Mouse (Mus musculus) gastrocnemius, postnatal 4 days (tissue): Measurements from ENCODE around the gene Cdc42ep4. TPM values are rescaled to one million over a fixed set of nuclear protein-coding genes. Genes with fewer than 3 reads are reported as not detected.

Experiments used
- DNase-seq, 2 experiments: peaks; one replicate each; pipeline ENCODE4 v3.0.0; 2021 to 2022; ENCODE audit warnings: low spot score in 2 of 2, mixed read lengths in 2 of 2
- long read RNA-seq, 2 experiments: library from polyadenylated mRNA; stranded (forward); transcript quantifications; one replicate each; pipeline ENCODE4 v2.0.0; 2021
- total RNA-seq, 2 experiments: library from RNA; stranded (reverse); gene quantifications; 2 replicates each; pipeline ENCODE4 v1.2.3; 2021

The Cdc42ep4 gene
- total RNA-seq, result 10 to 100 TPM; 26.3 to 27.5 TPM
- long read RNA-seq, experiment 1, transcript Cdc42ep4-202 (2 exons, 3,405 nt), result minor isoform, 5 of 36 reads
- long read RNA-seq, experiment 1, transcript Cdc42ep4-201 (2 exons, 3,008 nt), result major isoform, 25 of 36 reads
- long read RNA-seq, experiment 1, partial matches to known transcripts, result 0 of 36 reads
- long read RNA-seq, experiment 1, other reads (novel, unspliced or antisense), result 5 of 36 reads
- long read RNA-seq, experiment 2, transcript Cdc42ep4-201 (2 exons, 3,008 nt), result major isoform, 17 of 38 reads
- long read RNA-seq, experiment 2, transcript Cdc42ep4-202 (2 exons, 3,405 nt), result minor isoform, 10 of 38 reads
- long read RNA-seq, experiment 2, partial matches to known transcripts, result 10 of 38 reads
- long read RNA-seq, experiment 2, other reads (novel, unspliced or antisense), result 1 of 38 reads

DNA sequence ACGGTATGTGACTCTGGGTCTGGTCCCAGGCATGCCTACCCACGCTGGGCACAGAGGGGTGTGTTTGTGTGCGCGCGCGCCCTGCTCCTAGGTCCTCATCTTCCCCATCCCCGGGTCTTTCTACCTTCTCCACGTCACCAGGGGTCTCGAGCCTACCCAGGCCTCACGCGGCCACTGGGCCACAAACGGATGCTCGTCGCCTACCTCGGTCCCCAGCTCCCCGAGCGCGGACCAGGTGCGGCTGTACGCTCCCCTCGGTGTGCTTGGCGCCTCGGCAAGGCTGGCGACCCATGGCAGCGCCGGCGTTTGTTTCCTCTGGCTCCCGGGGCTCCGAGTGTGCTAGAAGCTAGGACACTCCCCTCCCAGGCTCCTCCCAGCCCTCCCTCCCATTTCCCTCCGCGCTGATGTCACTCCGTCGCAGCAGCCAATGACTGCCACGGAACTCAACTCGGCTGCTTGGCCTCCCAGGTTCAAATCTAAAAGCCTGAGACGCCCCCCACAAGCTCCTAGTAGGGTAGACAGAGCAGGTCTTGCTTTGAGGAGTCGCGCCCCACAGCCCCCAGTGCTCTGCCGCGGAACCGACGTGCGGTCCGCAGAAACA is at the start of gene Cdc42ep4:
Gene Cdc42ep4, minus strand, starts transcription at position 398 of the 601 bp plus-strand sequence.
- peak; percentile 62 to 86 for DNase-seq

DNA sequence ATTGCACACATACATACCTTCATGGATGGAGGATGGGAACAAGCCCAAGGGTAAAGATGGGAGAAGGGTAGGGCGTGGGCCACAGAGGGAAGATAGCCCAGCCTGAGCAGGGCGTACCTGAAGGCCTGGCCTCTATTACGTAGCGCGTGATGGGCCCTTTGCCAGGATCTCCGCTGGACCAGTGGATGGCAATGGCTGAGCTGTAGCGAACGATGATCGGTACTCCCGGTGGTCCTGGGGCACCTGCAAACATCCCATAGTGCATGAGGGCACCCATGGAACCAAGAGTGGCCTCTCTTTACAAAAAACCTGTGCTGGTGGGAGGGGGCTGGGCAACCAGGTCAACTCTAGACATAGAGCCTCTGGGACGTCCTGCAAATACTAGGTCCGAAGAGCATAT is 48.3 kb upstream of the Cdc42ep4 start:
- DNase-seq, result no peak

- DNase-seq, result no peak
Measured at GRCm38 (mm10) chr11:113799041-113799447, 47.4 kb upstream of the Cdc42ep4 start.

GRCm38 (mm10) chr11:113798011-113798410 is 46.3 kb upstream of the Cdc42ep4 start:
- no peak for DNase-seq

DNA sequence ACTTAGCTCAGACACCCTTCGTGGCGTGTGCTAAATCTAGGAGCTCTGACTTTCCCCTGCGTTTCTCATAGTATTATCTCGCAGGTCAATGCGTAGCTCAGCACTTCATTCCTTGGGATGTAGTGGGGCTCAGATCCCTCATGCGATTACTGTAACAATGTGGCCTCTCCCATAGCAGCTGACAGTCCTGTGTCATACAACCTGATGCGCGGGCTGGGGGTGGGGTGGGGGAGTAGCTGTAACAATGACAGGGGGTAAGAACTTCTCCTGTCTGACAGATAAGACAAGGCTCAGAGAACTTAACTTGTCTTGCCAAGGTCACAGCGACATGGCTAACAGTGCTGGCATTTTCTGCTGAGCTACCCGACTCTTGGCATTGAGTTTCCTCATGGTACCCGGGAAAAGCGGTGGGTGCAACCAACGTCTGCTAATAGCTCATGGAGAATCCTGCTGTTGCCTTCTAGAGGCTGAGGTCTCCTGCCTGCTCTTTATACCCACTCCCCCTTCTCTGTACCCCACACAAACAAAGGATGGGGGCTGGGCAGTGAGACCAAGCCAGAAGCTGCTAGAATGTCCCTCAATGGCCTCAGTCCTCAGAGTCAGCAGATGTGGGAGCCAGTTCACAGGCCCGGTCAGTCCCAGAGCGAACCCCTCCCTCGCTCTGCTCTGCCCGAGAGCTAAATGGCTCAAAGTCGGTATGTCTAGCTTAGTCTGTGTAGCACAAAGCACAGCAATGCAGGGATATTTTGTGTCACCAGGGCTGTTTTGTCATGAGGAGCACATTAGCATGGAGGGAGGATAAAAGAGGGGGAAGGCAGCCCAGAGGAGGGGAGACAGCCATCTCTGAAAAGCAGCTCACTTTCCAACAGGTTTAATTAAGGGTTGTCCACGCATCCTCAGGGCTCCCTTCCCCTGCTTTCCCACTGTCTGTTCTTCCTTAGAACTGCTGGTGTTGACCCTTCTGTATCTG is 45.6 kb upstream of the Cdc42ep4 start:
- DNase-seq, result no peak

DNA sequence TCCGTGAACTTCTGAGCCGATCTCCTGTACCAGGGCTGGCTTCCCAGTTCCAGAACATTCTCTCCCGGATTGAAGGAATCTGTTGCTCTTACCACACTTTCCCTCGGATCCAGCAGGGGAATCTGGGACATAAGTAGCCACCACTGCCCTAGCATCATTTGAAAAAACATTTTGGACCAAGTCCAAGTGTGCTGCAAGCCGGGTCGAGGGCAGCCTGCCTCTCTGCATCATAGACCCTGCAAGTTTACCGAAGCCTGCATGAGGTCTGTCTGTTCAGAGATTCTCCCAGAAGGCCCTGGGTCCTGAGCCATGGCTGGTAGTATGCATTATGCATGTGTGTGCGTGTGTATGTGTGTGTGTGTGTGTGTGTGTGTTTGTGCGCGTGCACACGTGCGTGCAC is 44.2 kb upstream of the Cdc42ep4 start:
- peak in 1 of 2 experiments; percentile 6 for DNase-seq

DNA sequence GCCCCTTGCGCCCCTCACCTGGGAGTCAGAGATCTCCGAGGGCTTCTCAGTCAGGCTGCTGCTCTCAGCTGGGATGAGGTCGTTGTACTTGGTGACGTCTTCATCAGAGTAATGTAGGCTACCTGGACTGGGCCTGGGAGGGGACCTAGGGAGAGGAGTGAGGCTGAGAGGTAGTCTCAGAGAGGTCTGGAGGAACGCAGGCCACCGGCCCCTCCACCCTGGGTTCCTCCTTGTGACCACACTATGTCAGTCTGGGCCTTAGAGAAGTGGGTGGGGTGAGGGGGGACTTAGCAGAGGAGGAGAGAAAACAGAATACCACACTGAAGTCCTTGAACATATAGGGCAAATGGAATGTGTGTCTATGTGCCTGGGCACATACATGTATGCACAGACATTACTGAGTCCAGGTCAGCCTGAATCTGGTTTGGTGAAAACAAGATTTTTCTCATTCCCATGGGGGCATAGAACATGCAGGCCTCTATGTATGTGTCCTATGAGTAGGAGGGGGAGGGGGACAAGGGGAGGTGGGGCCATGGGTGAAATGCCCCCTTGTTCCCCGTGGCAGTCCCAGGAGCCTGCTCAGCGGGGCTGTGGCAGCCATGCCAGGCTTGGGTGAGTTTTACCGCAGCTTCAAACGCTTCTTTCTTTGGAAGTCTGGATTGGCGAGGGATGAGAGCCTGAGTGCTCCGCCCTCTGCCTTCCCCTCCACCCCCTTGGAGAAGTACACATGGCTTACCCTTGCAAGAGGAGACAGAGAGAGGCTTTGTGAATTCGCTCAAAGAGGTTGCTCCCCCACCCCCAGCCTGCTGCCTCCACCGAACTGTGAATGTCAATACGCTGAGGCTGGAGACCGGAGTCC is 39.9 kb upstream of the Cdc42ep4 start:
- DNase-seq, result peak in 1 of 2 experiments; percentile 5

DNA sequence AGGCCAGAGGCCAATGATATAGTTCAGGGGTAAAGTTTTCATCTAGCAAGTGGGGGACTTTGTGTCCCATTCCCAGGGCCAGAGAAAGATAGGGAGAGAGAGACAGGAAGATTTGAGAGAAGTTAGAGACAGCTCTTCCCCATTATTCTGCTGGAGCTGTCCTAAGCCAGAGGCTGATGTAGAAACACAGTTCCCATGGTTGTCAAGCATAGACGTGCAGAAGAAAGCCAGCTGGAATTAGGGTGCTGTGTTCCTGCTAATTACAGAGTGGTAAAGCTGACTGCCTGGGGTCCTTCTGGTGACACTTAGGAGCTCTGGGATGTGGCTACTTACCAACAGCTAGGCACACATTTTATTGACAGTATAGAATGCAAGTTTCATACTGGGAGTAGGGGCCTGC is 37.4 kb upstream of the Cdc42ep4 start:
- no peak for DNase-seq

DNA sequence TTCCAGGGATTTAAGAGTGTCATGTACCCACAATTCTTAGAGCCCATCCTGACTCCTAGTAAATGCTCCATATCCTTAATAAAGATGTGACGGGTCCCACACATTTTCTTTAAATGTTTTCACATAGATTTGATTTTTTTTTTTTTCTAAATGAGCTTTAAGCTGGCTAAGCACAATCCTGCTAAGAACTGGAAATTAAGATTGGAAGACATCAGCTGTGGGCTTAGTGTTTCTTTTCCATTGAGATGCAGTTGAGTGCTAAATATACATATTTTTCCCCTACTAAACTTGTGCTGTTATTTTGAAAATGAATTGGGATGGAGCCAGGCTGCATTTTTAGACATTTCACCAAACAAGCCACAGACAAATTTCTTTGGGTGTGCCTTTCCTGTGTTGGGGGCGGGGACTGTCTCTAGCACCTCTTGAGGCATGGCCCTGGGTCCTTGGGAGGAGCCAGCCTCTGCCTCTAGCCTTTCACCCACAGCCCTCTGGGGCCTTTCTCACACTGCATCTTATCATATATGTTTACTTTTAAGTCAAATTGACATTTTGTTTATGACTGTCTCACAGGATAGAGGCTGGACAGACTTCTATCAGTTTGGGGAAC is 36.6 kb upstream of the Cdc42ep4 start:
- DNase-seq, result no peak

DNA sequence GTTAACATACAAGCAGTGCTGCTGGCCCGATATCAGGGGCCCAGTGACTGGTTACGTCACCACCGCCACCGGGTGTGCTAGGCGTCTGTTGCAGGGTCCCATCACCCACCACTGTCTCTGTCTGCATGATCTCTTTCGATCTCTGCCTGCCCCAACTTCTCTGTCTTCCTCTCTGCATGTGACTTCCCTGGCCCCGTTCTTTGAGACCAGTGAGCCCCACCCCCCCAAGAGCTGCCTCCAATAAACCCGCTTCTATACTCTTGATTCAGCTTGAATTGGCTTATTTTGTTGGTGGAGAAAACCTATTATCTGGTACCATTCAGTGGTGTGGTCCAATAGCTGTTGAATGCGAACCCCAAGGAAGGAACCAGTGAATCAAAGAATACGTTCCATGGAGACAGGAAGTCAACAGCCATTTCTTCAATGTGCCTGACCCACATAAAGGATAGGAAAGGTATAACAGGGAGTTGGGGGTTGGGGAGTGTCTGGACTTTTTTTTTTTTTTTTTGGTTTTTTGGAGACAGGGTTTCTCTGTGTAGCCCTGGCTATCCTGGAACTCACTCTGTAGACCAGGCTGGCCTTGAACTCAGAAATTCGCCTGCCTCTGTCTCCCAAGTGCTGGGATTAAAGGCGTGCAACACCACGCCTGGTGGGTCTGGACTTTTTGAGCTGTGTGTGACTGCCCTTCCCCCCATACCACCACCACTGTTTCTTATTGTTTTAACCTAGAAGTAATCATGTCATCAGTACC is 35.9 kb upstream of the Cdc42ep4 start:
- DNase-seq, result no peak

- DNase-seq, result no peak
Measured at GRCm38 (mm10) chr11:113787009-113787408, 35.3 kb upstream of the Cdc42ep4 start.

- DNase-seq, result no peak
Measured at GRCm38 (mm10) chr11:113786395-113786794, 34.7 kb upstream of the Cdc42ep4 start.

- peak; percentile 37 to 73 for DNase-seq
Measured at GRCm38 (mm10) chr11:113785406-113786171, 33.9 kb upstream of the Cdc42ep4 start.

DNA sequence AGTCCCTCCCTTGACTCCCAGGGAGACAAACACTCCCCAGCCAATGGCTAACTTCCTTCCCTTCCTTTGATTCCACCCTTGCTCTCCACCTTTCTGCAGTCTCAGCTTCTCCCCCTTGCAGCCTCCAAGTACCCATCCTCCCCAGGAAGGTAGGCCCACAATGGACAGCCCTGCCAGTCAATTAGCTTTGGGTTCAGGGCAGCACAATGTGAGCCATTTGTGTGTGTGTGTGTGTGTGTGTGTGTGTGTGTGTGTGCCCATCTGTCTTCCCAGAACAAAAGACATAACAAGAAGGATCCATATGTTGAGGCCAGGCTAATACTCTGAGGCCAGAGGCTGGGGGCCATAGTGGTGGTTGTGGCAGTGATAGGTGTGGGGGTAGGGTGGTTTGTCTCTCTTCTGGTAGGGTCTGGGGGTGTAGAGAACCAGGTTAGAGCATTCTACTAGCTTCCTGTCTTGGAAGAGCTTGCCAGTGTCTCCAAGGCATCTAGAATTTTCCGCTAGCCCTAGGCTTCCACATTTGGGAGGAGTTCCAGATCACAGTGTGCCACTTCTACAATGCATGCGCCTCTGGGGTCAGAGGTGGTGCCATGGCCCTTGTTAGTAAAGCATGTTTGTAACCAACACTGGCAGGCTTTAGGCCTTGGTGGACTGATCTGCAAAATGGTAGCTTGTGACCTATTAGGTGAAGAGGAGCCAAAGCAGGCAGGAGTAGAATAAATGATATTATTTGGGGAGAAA is 33.1 kb upstream of the Cdc42ep4 start:
- no peak for DNase-seq

DNA sequence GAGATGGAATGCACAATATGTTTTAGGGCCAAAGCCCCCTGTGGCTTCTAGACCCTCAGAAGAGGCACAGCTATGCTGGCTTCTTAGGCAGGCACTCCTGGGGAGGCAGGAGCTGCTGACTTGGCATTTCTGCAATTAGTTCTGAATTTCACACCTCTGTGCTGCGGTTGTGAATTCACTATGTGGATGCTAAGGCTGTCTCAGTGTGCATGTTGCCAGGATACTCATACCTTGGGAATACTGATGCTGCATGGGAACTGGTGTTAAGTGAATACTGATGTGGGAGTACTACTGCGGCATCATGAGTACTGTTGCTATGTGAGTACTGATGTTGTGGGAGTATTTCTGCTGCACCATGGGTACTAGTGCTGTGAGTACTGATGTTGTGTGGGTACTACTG is 30.8 kb upstream of the Cdc42ep4 start:
- no peak for DNase-seq

GRCm38 (mm10) chr11:113782006-113782405 is 30.3 kb upstream of the Cdc42ep4 start:
- no peak for DNase-seq

DNA sequence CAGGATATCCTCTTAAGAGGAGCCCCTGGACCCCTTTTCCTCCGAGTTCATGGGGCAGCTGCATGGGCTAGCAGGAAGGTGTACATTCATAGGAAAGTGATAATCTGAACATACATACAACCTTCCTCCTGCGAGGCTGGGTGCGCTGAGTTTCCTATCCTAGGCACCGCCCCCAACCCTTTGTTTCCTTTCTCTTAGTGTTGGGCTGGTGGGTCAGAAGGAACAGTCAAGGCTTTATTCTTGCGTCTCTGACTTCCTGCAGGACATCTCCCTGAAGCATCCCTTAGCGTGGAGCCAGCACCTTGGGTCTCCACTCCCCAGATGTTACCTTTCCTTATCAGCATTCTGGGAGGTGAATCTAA is 28.0 kb upstream of the Cdc42ep4 start:
- DNase-seq, result no peak
